Mouse (Mus musculus) erythroblast, embryonic 14.5 days (primary cell): ENCODE results near the gene Akna.

Experiments
- GATA1 ChIP-seq: IDR thresholded peaks from 2 replicates; pipeline ENCODE4 v1.6.1; 2012; ENCODE audit warnings: low read length, inconsistent platforms, mixed read lengths
- TAL1 ChIP-seq: IDR thresholded peaks from 3 replicates; pipeline ENCODE4 v1.6.1; 2012; ENCODE audit warnings: low read length, inconsistent platforms, mixed read lengths

- TF ChIP-seq TAL1 (no peak), GATA1 (no peak)
Measured at GRCm38 (mm10) chr4:63399691-63400270, 3.4 kb downstream of the Akna start.
